Mouse (Mus musculus) lung, embryonic 16.5 days (tissue): Measurements from ENCODE around the gene Zgrf1. TPM values are rescaled to one million over a fixed set of nuclear protein-coding genes. Genes with fewer than 3 reads are reported as not detected.

Experiments used
- ATAC-seq: fragments of 200-750 bp; cut with Nextera tagmentation; 2 replicates; pipeline ENCODE4 v1.8.0; 2017; ENCODE audit warnings: low read depth, mild to moderate bottlenecking, moderate library complexity
- H3K27ac ChIP-seq: fragments of 300-500 bp; sonication (generic); 2 replicates; pipeline ENCODE4 v1.5.1; 2014; ENCODE audit warnings: mild to moderate bottlenecking, control low read depth, low read length
- H3K27me3 ChIP-seq: fragments of 300-500 bp; sonication (generic); 2 replicates; pipeline ENCODE4 v1.6.1; 2014; ENCODE audit warnings: low read depth, low read length, mixed read lengths; ENCODE audit not compliant: control insufficient read depth, insufficient read depth
- H3K36me3 ChIP-seq: fragments of 300-500 bp; sonication (generic); 2 replicates; pipeline ENCODE4 v1.6.1; 2014; ENCODE audit warnings: low read length; ENCODE audit not compliant: control insufficient read depth, insufficient read depth
- H3K4me1 ChIP-seq: fragments of 300-500 bp; sonication (generic); replicated peaks from 2 replicates; pipeline ENCODE4 v1.6.1; 2014; ENCODE audit warnings: low read length, mixed read lengths; ENCODE audit not compliant: control insufficient read depth, insufficient read depth
- H3K4me2 ChIP-seq: fragments of 300-500 bp; sonication (generic); 2 replicates; pipeline ENCODE4 v1.6.1; 2014; ENCODE audit warnings: low read depth, low read length, control low read depth
- H3K4me3 ChIP-seq: fragments of 300-500 bp; sonication (generic); 2 replicates; pipeline ENCODE4 v1.5.1; 2014; ENCODE audit warnings: mild to moderate bottlenecking, low read length, control low read depth
- H3K9ac ChIP-seq: fragments of 300-500 bp; sonication (generic); 2 replicates; pipeline ENCODE4 v1.6.1; 2014; ENCODE audit warnings: low read length, control low read depth
- H3K9me3 ChIP-seq: fragments of 300-500 bp; sonication (generic); 2 replicates; pipeline ENCODE4 v1.6.1; 2016; ENCODE audit warnings: low read length; ENCODE audit not compliant: control insufficient read depth
- WGBS: fragments of 180-500 bp; shearing (Covaris S2); extraction: QIAGEN DNeasy Blood & Tissue Kit; methylation state at CpG from one replicate; pipeline ENCODE4 v1.1.7; 2014; 5-methylcytosine and 5-hydroxymethylcytosine counted together
- polyA plus RNA-seq: library from polyadenylated mRNA; unstranded; fragments of >200 nt; fragmentation: Nextera tagmentation; extraction: Ambion mirVana; gene quantifications from 2 replicates; pipeline ENCODE4 v1.2.1, GENCODE M21; 2015

Zgrf1 gene
- polyA plus RNA-seq, 1 experiment from 2014 or later: 8.3 TPM

DNA sequence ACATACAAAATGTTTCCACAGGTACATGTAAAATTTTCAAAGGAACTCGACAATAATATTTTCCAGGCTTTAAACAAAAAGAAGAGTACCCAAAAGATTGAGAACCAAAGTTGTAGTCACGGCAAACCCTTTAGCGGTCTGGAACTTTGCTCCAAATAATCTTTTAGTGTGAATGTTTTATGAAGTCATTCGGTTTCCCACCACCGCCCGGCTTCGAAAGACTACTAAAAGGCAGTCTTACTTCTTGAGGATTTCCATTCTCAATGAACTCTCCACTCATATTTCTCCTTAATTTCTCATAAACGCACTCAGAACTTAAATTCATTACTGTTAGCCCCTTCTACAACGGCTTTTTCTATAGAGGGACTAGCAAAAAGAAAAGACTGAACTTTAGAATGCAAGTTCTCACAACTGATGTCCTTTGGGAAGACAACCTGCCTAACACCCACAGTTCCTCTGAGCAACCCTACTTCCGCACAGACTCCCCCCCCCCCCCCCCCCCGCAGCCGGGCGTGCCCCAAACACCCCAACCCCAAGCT lies 786 bp upstream of the Zgrf1 start:
- Histone ChIP-seq H3K4me2 (peak overlapping the region; percentile 73), H3K27me3 (no peaks in the 10 kb centered on the region), H3K9ac (peak overlapping the region; percentile 78), H3K36me3 (peaks cover 14% of the 10 kb centered on the region), H3K4me3 (peak overlapping the region; percentile 96), H3K4me1 (peaks cover 7% of the 10 kb centered on the region), H3K9me3 (no peaks in the 10 kb centered on the region), H3K27ac (peak overlapping the region; percentile 92; the same call in 1 of the 2 replicates)
- no peak for ATAC-seq
- WGBS: 4% methylated on average over 10 of the region's 13 CpGs

- Histone ChIP-seq H3K27me3 (no peaks in the 10 kb centered on the region), H3K4me3 (peak overlapping the region; percentile 96), H3K27ac (peak overlapping the region; percentile 57; the same call in 1 of the 2 replicates), H3K36me3 (peaks cover 16% of the 10 kb centered on the region), H3K4me1 (peaks cover 7% of the 10 kb centered on the region), H3K9ac (peak overlapping the region; percentile 76), H3K4me2 (peak overlapping the region; percentile 63), H3K9me3 (no peaks in the 10 kb centered on the region)
- WGBS: under 1% methylated on average over 4 of the region's 4 CpGs
- no peak for ATAC-seq
Observed at GRCm38 (mm10) chr3:127553720-127554043, 393 bp downstream of the Zgrf1 start.

GRCm38 (mm10) chr3:127554723-127555122 lies 1.4 kb downstream of the Zgrf1 start:
- peaks cover 16% of the 10 kb centered on the region for H3K36me3 ChIP-seq
- 24% methylated on average over 5 of the region's 5 CpGs for WGBS
- H3K27ac ChIP-seq: no peak overlapping the region
- peak overlapping the region; percentile 3 for H3K4me3 ChIP-seq
- no peaks in the 10 kb centered on the region for H3K27me3 ChIP-seq
- no peaks in the 10 kb centered on the region for H3K9me3 ChIP-seq
- ATAC-seq: no peak
- no peak overlapping the region for H3K9ac ChIP-seq
- H3K4me1 ChIP-seq: peaks cover 7% of the 10 kb centered on the region
- peak overlapping the region; percentile 63 for H3K4me2 ChIP-seq

DNA sequence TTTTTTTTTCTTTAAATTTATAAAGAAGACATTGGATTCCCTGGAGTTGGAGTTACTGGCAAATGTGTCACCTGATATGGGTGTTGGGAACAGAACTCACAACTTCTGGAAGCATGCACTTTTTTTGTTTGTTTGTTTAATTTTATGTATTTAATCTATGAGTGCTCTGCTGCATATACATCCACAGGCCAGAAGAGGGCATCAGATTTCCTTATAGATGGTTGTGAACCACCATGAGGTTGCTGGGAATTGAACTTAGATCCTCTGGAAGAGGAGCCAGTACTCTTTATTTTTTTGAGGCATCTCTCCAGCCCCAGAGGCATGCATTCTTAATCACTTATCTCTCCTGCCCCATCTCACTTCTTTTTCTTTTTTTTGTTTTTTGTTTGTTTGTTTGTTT lies 4.9 kb downstream of the Zgrf1 start:
- Histone ChIP-seq H3K27ac (no peak overlapping the region), H3K27me3 (no peaks in the 10 kb centered on the region), H3K4me1 (peaks cover 4% of the 10 kb centered on the region), H3K9me3 (no peaks in the 10 kb centered on the region), H3K4me3 (no peak overlapping the region), H3K4me2 (no peak overlapping the region), H3K9ac (no peak overlapping the region), H3K36me3 (peaks cover 29% of the 10 kb centered on the region)
- ATAC-seq: no peak

GRCm38 (mm10) chr3:127562974-127563373 lies 9.7 kb downstream of the Zgrf1 start:
- Histone ChIP-seq H3K4me2 (no peak overlapping the region), H3K36me3 (peaks cover 15% of the 10 kb centered on the region; the same call in 1 of the 2 replicates), H3K9me3 (no peaks in the 10 kb centered on the region), H3K27me3 (no peaks in the 10 kb centered on the region), H3K4me1 (no peaks in the 10 kb centered on the region), H3K4me3 (no peak overlapping the region), H3K9ac (no peak overlapping the region), H3K27ac (no peak overlapping the region)
- no peak for ATAC-seq
- WGBS: 88% methylated on average over 4 of the region's 4 CpGs

- H3K27ac ChIP-seq: no peak overlapping the region
- H3K4me3 ChIP-seq: no peak overlapping the region
- ATAC-seq: 0 out of 2 replicates have a peak, but pooled peaks have one; percentile 12
- H3K27me3 ChIP-seq: no peaks in the 10 kb centered on the region
- H3K4me2 ChIP-seq: no peak overlapping the region
- H3K4me1 ChIP-seq: no peaks in the 10 kb centered on the region
- H3K9ac ChIP-seq: no peak overlapping the region
- H3K36me3 ChIP-seq: peaks cover 17% of the 10 kb centered on the region
- H3K9me3 ChIP-seq: no peaks in the 10 kb centered on the region
- WGBS: 66% methylated on average over 3 of the region's 3 CpGs
Observed at GRCm38 (mm10) chr3:127565129-127565528, 11.8 kb downstream of the Zgrf1 start.

DNA sequence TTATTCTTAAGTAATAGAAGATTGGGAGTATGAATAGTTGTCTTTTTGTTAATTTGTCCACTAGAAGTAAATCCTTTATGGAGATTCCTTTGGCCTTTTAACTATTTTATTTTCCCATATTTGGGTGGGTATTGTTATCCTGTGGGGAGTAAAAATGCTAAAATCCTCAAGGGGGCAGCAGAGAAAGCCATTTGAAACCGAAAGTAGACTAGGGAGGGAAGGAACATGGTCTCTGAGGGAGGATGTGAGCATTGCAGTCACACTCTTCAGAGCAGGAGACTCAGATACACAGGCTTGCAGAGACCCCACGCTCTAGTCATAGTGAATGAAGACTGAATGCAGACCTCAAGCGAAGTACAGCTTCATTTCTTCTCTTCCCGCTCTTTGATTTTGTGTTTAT lies 19.3 kb downstream of the Zgrf1 start:
- peak; percentile 57 for ATAC-seq
- Histone ChIP-seq H3K9me3 (no peaks in the 10 kb centered on the region), H3K4me3 (no peak overlapping the region), H3K4me2 (no peak overlapping the region), H3K4me1 (no peaks in the 10 kb centered on the region), H3K27me3 (no peaks in the 10 kb centered on the region), H3K27ac (no peak overlapping the region), H3K36me3 (peaks cover 4% of the 10 kb centered on the region), H3K9ac (no peak overlapping the region)
- 58% methylated on average over 4 of the region's 4 CpGs for WGBS

DNA sequence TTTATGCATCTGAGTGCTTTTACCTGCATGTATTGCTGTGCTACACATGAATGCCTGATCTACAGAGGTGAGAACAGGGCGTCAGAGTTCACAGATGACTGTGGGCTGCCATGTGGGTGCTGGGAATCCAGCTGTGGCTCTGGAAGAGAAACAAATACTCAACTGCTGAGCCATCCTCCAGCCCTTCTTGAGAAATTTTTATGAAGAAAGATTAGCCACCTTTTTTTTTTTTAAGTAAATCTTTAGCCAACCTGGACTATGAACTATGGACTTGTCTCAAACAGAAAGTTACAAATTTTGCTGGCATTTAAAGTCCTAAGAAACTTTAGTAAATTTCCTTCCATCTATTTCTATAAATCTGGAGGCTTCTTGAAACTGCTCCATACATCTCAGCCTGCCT lies 43.8 kb downstream of the Zgrf1 start:
- no peaks in the 10 kb centered on the region for H3K4me1 ChIP-seq
- no peaks in the 10 kb centered on the region for H3K9me3 ChIP-seq
- no peak overlapping the region for H3K4me3 ChIP-seq
- no peak overlapping the region for H3K4me2 ChIP-seq
- H3K36me3 ChIP-seq: peaks cover 19% of the 10 kb centered on the region
- H3K27me3 ChIP-seq: no peaks in the 10 kb centered on the region
- ATAC-seq: no peak
- WGBS: 83% methylated on average over 1 of the region's 1 CpGs
- H3K27ac ChIP-seq: no peak overlapping the region
- no peak overlapping the region for H3K9ac ChIP-seq

DNA sequence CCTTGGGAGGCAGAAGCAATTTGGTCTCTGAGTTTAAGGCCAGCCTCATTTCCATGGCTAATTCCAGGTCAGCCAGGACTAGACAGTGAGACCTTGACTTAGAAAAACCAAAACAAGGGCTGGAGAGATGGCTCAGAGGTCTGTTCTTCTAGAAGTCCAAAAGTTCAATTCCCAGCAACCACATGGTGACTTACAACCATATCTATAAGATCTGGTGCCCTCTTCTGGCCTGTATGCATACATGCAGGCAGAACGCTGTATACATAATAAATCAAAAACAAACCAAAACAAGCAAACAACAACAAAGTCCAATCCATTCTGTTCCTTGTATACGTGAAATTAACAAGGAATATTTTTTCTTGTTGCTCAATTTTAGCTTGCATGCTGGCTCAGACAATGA lies 54.8 kb downstream of the Zgrf1 start:
- WGBS: 93% methylated on average over 2 of the region's 2 CpGs
- H3K4me1 ChIP-seq: no peaks in the 10 kb centered on the region
- peaks cover 17% of the 10 kb centered on the region for H3K36me3 ChIP-seq
- ATAC-seq: no peak
- no peak overlapping the region for H3K27ac ChIP-seq
- H3K4me2 ChIP-seq: no peak overlapping the region
- no peak overlapping the region for H3K9ac ChIP-seq
- H3K9me3 ChIP-seq: no peaks in the 10 kb centered on the region
- H3K27me3 ChIP-seq: no peaks in the 10 kb centered on the region
- no peak overlapping the region for H3K4me3 ChIP-seq

DNA sequence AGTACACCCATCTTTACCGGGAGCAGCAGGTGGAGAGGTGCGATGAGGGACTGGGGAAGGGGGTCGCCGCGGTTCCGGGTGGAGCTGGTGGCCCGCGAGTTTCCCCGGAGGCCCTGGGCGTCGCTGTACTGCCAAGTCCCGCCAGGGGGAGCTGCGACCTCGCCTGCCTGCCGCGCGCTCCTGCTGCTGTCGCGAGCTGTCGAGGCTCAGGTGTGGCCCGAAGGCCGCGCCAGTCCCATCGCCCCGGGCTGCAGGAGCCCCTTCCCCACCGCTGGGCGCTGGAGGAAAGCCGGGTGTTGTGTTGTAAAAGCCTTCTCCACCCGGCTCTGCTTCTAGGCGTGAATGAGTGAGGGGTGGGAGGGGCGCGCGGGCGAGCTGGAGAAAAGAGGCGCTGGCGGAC lies 72.0 kb downstream of the Zgrf1 start:
- peak overlapping the region; percentile 81 for H3K4me2 ChIP-seq
- no peak overlapping the region for H3K27ac ChIP-seq
- H3K4me1 ChIP-seq: peaks cover 14% of the 10 kb centered on the region
- H3K27me3 ChIP-seq: peaks cover 59% of the 10 kb centered on the region
- H3K4me3 ChIP-seq: peak overlapping the region; percentile 50
- under 1% methylated on average over 36 of the region's 36 CpGs for WGBS
- H3K9ac ChIP-seq: no peak overlapping the region
- no peaks in the 10 kb centered on the region for H3K36me3 ChIP-seq
- ATAC-seq: peak; percentile 77
- H3K9me3 ChIP-seq: no peaks in the 10 kb centered on the region
